Mouse (Mus musculus) lung, postnatal 36 days (tissue): Measurements from ENCODE around the gene Sntb2.

Experiments used
- DNase-seq: peaks from one replicate; pipeline ENCODE4 v3.0.0; 2022; ENCODE audit warnings: mixed read lengths

Gene Sntb2

DNA sequence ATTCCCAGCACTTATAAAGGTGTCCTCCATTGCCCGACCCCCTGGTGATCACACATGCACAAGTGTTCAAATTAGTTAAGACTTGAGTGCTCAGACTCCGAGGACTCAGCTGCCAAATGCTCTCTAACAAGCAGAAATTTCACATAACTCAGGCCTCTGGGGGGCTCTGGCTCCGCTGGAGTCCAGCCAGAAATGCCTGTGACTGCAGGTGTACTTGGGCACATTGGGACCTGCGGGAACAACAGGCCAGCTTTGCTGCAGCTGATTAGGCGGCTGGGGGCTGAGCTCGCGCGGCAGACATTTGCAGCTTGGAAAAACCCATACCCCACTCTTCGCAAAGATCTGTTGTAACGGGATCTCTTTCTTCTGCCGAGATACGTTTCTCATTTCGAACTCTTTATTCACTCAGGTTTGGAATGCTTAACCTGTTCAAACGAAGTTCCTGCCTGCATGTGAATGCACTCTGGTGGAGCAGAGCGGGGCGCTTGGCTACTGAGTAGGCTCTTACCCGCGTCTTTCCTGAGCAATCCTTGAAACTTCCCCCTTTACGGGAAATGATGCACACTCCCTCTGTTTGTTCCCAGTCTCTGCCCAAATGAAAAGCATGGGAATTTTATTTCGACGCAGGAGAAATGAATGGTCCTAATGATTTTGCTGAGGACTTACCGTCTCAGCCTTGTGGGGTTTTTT lies 3.0 kb upstream of the Sntb2 start:
- peak; percentile 16 for DNase-seq

- no peak for DNase-seq
Measured at GRCm38 (mm10) chr8:106933506-106934143, 1.9 kb upstream of the Sntb2 start.

DNA sequence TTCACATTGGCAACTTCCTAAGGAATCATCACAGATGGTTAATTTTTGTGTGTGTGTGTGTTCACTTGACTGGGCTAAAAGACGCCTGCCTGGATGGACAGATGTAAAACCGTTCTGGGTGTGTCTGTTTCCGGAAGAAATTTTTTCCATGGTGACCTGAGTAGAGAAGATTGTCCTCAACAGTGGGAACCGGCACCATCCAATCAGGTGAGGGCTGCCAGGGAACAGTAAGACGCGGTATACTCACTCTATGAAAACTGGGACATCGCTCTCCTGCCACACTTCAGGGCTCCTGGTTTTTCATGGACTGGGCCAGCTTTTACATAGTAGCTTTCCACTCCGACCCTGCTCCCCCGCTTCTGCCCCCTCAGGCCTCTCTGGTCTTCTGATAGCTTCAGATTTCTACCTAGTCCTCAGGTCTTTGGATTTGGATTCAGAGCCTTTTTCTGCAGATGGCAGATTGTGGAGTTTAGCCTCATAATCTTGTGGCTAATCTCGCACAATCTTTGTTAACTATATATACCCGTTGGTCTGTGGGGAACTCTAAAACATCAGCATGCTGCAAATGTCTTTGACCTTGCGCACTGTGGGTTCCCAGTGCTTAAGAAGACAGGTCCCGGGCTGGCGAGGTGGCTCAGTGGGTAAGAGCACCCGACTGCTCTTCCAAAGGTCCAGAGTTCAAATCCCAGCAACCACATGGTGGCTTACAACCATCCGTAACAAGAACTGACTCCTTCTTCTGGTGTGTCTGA lies 1.1 kb upstream of the Sntb2 start:
- DNase-seq, result no peak

DNA sequence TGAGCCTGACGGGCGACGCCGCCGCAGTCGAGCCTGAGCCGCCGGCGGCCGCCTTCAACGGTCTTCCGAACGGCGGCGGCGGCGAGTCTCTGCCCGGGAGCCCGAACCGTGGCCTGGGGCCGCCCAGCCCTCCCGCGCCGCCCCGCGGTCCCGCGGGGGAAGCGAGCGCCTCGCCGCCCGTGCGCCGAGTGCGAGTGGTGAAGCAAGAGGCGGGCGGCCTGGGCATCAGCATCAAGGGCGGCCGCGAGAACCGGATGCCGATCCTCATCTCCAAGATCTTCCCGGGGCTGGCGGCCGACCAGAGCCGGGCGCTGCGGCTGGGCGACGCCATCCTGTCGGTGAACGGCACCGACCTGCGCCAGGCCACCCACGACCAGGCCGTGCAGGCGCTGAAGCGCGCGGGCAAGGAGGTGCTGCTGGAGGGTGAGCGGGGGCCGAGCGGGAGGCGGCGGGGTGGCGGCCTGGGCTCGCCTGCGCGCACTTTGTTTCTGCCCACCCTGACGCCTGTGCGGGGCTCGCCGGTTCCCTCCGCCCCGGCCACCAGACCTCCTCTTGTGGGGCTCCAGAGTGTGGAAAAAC lies 438 bp downstream of the Sntb2 start:
- DNase-seq, result peak; percentile 64

- peak; percentile 65 for DNase-seq
Measured at GRCm38 (mm10) chr8:106936478-106937051, 1.0 kb downstream of the Sntb2 start.

DNA sequence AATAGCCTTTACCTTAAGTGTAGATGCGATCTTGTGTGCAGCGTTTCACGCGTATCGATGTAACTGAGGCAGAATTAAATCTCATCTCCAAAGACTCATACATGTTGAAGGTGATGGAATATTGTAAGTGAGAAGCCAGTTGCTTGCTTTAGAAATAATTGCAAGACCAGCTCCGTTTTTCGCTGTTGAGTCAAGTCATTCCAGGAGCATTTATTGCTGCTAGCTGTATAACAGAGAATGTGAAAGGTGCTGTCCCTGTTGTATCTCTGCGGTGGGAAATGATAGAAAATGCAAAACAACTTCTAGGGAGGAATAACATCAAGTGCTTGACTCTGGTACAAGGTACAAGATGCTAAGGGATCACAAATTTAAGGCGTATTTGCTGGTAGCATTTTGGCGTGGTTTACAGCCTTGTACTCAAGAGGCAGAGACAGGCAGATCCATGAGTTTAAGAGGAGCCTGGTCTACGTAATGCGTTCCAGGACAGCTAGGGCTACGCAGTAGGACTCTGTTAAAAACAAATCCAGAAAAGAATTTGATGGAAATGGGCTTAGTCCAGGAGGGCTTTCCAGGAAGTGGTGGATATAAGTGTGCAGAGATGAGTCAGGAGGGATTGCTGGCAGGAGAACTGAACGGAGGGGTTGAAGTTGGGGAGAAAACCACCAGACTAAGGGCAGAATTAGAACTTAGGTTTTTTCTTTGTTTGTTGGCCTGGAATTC lies 1.7 kb downstream of the Sntb2 start:
- DNase-seq, result no peak

DNA sequence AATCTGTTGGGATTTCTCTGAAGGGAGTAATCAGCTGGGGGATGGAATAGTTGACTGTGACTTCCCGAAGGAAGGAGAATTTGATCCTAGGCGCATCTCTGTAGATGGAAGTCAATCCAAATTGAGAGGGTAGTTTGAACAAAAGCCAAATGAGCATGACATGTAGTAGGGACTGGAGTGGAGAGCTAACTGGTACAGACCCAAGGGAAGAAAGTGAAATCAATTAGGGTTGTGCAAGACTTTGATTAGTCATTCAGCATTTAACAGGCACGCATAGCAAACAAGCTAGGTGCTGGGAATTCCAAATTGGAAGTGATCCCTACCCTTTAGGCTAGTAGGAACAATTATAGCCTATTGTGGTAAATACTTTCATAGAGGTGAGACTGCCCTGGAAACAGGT lies 6.3 kb downstream of the Sntb2 start:
- no peak for DNase-seq

DNA sequence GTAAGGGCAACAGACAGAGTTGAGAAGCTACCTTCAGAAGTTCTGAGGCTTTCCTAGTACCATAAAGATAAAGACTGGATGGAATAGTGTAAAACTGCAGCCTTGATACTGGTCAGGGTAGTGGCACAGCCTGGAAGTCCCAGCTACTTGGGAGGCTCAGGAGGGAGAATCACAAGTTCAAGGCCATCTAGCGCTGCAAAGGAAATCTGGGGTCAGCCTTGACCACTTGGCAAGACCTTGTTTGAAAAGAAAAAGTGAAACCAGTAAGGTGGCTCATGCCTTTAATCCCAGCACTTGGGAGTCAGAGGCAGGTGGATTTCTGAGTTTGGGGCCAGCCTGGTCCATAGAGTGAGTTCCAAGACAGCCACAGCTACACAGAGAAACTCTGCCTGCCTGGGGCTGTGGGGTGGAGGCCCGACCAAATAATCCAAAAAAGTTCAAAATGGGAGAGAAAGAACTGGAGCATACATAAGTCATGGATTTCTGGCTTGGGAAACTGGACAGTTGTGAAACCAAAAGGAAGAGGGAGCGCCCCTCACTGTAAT lies 8.4 kb downstream of the Sntb2 start:
- DNase-seq, result no peak

DNA sequence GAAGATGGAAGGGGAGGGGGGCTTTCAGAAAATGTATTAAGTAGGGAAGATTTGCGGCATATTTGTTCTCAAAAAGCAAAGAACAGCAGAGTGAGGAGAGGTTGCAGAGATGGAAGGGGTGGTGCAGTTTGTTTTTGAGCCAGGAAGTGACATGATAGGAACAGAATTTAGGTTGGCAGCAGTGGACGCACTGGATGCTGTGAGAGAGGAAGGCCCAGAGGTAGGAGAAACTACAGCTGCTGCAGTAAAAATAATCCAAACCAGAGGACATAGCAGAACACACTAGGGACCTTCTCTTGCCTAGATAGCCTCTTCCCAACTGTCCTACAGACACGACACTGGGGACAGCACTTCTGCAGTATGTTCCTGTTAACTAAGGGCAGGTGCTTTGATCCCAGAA lies 9.2 kb downstream of the Sntb2 start:
- peak; percentile 57 for DNase-seq

GRCm38 (mm10) chr8:106948678-106949243 lies 13.2 kb downstream of the Sntb2 start:
- no peak for DNase-seq

DNA sequence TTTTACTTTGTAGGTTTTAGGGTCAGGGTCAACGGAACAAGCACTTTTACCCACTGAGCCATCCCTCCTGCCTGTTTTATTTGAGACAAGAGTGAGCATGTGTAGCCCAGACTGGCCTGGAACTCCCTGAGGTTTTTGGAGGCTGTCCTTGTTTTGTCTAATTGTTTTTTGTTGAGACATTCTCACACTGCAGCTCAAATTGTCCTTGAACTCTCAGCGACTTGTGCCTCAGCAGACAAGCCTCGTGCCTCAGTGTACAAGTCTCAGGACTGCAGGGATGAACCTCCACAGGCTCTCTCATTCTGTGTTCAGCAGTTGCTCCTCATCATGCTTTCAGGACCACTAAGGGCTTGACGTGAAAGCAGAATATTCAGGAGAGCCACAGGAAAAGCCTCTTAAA lies 16.2 kb downstream of the Sntb2 start:
- no peak for DNase-seq

DNA sequence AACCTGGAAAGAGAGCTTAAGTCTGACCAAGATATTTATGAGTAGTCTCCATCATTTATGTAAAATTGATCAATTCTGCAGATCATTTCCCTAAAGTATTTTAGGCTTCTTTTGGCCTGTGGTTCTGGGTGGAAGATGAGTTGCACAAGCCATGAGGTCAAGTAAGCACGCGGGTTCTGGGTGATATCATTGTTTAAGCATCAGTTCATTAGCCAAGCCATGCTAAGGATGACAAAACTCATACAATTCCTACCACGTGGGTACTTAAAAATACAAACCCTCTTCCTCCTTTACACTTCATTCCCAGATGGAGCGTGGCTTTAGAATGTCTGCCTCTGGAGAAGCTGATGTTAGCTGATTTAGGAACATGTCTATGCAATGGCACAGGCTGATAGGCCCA lies 18.0 kb downstream of the Sntb2 start:
- DNase-seq, result peak; percentile 62

DNA sequence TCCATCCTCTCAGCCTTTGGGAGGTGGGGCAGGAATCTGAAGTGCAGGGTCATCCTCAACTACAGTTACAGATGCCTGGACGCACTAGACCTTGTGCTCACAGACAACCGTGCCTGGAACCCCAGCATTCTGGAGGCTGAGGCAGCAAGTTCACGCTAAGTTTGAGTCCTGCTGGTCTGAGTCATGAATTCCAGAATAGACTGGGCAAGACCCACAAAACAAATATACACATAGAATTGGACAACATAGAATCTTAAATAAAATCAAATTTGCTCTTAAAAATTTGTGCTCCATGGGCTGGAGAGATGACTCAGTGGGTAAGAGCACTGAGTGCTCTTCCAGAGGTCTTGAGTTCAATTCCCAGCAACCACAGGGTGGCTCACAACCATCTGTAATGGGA lies 21.5 kb downstream of the Sntb2 start:
- no peak for DNase-seq

DNA sequence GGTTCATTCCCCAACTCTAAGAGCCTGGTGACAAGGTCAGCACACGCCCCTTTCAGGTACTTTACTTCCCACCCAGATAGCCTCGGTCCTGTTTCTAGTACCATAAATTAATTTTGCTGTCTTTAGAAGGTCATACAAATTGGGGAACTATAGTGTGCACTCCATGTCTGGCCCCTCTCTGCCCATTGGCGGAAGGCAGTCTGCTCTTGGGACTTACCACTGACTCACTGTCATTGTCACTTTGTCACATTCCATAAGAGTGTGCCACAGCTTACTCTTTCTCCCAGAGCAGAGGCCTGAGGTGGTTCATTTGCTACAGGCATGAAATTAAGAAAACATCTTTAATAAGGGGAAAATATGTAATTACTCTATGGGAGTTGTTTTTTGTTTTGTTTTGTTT lies 22.7 kb downstream of the Sntb2 start:
- DNase-seq, result no peak

DNA sequence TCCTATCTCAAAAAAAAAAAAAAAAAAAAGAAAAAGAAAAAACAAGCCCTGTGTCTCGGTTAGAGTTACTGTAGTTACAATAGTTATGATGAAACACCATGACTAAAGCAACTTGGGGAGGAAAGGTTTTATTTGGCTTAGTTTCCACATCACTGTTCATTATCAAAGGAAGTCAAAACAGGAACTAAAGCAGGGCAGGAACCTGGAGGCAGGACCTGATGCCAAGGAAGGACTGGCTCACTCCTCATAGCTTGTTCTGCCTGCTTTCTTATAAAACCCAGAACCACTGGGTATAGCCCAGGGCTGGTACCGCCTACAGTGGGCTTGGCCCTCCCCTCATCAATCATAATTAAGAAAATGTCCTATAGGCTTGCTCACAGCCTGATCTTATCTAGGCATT lies 24.1 kb downstream of the Sntb2 start:
- peak; percentile 32 for DNase-seq

GRCm38 (mm10) chr8:106962322-106962721 lies 26.8 kb downstream of the Sntb2 start:
- DNase-seq, result no peak

DNA sequence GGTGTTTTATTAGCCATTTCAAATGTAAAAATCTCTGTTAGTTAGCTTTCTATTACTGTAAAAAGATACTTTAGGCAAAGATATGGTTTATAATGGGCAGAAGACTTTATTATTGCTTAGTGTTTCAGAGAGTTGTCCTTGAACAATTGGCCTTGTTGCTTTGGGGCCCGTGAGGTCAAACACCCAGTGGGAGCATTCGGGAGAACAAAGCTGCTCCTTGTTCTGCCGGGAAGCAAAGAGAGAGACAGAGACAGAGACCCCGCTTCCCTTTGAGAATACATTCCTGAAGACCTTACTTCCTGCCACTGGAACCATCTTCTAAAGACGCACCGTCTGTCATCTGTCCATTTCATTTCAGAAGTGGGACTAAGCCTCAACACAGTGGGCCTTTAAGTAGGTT lies 27.8 kb downstream of the Sntb2 start:
- no peak for DNase-seq

DNA sequence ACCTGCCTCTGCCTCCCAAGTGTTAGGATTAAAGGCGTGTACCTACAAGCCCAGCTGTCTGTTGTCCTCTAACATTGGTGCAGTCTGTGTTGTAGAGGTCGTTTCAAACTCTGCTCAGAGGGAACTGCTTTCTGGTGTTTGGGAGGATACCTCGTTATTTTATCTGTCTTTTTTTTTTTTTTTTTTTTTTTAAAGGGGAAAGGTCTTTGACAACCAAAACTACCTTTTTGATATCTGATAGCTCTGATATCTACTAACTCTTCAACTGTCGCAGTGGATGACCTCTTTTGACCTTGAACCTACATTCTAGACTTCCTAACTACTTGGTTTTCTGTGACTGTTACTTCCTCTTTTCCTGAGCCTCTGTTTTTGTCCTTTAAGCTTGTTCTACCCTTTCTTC lies 29.0 kb downstream of the Sntb2 start:
- no peak for DNase-seq

GRCm38 (mm10) chr8:106969964-106970363 lies 34.4 kb downstream of the Sntb2 start:
- peak; percentile 68 for DNase-seq

GRCm38 (mm10) chr8:106971916-106972315 lies 36.4 kb downstream of the Sntb2 start:
- DNase-seq, result peak; percentile 65

DNA sequence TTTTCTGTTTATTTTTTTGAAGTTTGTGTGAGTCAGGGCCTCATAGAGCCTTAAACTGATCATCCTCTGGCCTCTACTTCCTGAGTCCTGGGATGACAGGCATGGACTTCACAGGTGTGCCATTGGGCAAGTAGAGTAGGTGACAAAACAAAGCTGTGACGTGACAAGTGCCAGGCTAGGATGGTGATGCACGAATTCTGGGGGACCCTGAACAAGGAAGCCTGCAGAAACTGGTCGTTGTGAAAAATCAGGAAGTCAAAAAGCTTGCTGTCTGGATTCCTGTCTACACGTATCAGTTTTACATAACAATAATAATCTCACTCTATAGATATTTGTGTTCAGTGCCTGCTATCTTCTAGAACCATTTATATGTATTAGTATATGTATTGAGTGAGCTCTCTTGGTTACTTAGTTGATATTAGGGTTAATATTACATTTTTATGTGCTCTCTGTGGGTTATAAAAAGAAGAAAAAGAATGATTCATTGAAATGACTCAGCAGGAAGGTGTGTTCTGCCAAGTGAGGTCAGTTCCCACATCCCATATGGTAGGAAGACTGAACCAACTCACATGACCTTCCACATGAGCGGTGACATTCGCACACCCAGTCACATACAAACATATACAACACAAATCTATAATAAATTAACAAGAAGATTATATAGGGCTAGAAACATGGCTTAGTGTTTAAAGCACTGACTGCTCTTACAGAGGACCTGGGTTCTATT lies 37.2 kb downstream of the Sntb2 start:
- no peak for DNase-seq
